Mouse (Mus musculus) cerebellum, adult (tissue): ENCODE results near the gene Hsdl1.

Experiments used
- ATAC-seq: cut with Nextera tagmentation; 2 replicates; pipeline ENCODE4 v1.9.2; 2017; ENCODE audit warnings: mild to moderate bottlenecking, moderate library complexity, mixed read lengths; ENCODE audit not compliant: insufficient number of reproducible peaks, low FRiP score, low TSS enrichment

Hsdl1 gene

DNA sequence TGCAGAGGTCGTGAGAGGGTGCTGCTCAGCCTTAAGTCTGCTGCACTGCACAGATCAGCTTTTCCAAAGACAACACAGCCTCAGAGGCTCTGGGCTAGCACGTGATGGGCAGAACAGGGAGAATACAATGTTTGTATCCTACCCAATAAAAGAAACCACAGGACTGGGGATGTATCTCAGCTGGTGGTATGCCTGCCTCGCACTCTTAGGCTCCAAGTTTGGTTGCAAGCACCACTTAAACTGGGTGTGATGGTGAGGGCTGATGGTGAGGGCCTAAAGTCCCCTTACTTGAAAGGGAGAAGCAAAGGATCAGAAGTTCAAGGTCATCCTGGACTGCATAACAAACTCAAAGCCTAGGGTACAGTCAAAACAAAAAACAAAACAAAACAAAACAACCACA, 30.4 kb downstream of the Hsdl1 start:
- ATAC-seq: no peak

- no peak for ATAC-seq
These were observed 43.0 kb downstream of the Hsdl1 start for GRCm38 (mm10) chr8:119531973-119532372.

DNA sequence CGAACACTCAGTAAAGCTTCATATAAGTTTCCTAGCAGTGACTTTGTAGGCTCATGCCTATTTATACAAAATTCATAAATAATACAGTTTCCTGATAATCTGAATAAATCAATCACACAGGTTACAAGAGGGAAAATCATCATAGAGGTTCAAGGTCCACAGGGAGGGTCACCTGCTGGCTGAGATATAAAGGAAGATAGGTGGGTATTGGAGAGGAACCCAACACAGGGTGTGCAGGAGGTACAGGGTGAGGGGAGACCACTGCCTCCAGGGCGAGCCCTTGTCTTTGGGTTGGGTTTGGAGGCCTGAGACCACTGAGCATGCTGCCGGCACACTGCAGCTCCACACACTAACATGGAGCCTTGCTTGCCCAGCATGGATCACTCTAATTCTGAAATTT, 43.6 kb downstream of the Hsdl1 start:
- no peak for ATAC-seq

GRCm38 (mm10) chr8:119530937-119531336, 44.0 kb downstream of the Hsdl1 start:
- no peak for ATAC-seq

DNA sequence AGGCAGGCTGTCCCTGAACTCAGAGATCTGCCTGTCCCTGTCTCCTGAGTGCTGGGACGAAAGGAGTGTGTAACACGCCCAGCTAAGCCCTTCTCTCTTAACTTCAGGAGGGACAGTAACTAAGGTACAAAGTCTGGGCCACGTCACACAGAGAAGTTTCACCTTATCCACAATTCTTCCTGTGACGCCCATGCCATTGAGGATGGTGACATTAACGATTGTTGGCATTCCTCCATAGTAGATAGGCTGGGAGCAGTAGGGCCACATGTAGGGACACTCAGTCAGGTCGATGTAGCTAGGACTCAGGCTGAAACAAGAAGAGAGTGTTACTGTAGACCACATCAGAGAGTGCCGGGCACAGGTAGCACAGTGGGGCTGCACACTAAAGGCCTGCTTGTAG, 46.2 kb downstream of the Hsdl1 start:
- no peak for ATAC-seq

DNA sequence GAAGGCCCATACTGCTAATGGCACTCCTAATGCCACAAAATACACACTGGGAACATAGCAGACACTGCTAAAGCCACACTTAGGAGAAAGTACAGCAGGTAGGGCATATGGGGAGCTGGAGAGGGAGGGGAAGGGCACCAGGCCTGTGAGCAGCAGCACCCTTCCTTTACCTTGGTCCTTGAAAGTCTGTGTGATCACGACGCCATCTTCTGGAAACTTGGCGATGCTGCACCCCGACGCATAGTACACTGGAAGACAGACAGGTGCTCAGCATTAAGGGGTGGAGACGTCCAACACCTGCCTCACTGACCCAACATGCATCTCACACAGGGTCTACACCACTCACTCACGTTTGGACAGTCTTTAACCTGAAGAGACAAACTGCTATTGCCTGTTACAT, 54.9 kb downstream of the Hsdl1 start:
- no peak for ATAC-seq

- no peak for ATAC-seq
These were observed 58.3 kb downstream of the Hsdl1 start for GRCm38 (mm10) chr8:119516674-119517073.

- no peak for ATAC-seq
These were observed 59.2 kb downstream of the Hsdl1 start for GRCm38 (mm10) chr8:119515767-119516166.

DNA sequence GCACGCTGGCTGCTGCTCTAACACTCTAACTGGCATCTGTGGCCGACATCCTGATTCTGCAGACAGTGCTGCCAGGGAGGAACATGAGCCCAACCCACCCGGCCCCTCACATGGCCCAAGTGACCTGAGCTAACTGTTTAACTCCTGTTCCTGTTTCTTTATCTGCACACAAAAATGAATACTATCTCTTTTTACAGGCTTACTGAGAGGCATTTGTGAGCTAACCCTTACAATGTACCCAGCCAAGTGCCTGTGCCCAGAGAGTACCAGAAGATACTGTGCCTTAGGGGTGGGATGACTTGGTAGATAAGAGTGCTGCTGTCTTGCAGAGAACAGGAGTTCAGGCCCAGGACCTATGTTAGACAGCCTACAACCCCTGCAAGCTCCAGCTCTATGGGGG, 60.0 kb downstream of the Hsdl1 start:
- no peak for ATAC-seq

- ATAC-seq: peak; percentile 53; the same call in 1 of the 2 replicates
These were observed 61.6 kb downstream of the Hsdl1 start for GRCm38 (mm10) chr8:119513405-119513804.
